Mouse (Mus musculus): ENCODE measurements at regions not wholly inside any gene's neighbourhood (a gene's known extent, or its start where the extent isn't known, plus 50 kb on each side); places are given as distances from the start of the nearest gene placed in this dataset.
A peak's percentile ranks its signal among the peaks of the same experiment; 100 is the strongest.

DNA sequence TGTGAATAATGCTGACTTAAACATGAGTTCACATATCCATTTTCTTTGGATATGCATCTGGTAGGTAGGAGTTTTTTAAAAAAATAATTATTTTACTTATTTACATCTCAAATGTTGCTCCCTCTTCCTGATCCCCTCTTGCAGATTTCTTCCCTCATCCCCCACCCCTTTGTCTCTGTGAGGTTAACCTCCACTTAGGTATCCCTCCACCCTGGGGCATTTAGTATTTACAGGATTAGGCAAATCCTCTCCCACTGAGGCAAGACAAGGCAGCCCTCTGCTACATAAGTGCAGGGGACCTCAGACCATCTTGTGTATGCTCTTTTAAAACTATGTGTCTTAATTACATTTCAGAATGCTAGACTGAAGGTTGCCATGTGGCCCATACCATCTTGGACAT lies 155.2 kb upstream of the Shcbp1 start:
- DNase-seq (ENCODE audit: low spot score in 2 of 2): no peak

DNA sequence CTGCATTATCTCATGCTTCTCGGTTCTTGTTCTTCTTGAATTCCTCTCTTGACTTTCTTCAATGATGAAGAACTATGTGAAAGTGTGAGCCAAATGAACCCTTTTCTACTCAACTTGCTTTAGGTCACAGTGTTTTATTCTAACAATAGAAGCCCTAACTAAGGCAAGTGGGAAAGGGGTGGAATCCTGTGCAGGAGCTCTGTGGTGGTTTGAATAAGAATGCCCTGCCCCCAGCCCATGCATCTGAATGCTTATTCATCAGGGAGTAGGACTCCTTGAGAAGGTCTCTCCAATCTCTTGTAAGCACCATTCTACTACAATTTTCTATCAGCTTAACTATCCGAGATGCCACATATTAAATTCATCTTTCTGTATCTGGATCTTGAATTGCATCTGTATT lies 154.7 kb upstream of the Shcbp1 start:
- no peak for DNase-seq (ENCODE audit: low spot score in 2 of 2)

DNA sequence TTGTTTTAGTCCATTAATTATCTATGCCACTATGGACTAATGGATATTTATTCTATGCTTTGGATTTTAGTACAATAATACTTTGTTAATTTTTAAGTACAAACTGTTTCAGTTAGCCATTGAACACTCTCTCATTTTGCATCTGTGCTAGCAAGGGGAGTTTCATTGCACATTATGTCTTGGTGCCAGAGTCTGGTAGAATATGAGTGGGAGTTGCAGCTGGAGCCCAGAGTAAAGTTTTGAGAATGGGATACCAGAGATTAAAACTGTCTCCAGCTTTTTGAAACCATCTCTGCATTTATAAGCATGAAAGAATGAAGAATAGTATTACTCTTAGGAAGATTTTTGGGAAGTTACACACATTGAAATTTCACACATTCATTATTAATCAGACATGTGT lies 137.1 kb upstream of the Shcbp1 start:
- DNase-seq (ENCODE audit: low spot score in 2 of 2): peak in 1 of 2 experiments; percentile 1

GRCm38 (mm10) chr8:4895046-4895445 lies 115.7 kb upstream of the Shcbp1 start:
- DNase-seq (ENCODE audit: low spot score in 2 of 2): no peak

DNA sequence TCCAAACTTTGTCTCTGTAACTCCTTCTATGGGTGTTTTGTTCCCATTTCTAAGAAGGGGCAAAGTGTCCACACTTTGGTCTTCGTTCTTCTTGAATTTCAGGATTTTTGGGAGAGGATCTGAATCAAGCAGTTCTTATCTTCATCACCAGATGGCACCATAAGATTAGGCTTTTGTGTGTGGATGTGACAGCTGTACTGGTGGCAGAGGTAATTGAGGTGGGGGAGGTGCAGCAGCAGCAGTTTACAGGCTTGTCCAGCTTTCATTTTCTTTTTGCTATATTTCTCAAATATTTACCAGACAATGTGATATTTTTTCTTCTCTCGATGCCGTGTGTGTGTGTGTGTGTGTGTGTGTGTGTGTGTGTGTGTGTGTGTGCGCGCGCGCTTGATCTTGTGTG lies 89.4 kb upstream of the Shcbp1 start:
- peak in 1 of 2 experiments; percentile 16 for DNase-seq (ENCODE audit: low spot score in 2 of 2)

DNA sequence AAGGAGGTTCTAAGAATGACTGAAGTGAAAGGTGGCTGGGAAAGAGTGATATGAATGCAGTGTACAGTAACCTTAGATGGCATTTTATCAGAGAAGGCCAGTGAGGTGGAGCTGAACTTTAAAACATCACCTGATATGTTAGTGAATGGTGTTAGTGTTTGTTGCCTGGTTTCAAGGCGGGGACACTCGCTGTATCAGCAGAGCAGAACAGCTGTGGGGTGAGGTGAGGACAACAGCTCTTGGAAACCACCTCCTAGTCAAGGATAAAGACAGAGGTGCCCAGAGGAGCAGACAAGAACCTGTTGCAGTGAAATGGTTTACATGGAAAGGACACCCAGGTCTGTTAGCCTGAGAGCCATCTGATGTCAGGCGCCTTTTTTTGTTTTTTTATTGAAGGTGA lies 59.7 kb upstream of the Shcbp1 start:
- no peak for DNase-seq (ENCODE audit: low spot score in 2 of 2)

GRCm38 (mm10) chr8:4838527-4838926 lies 59.2 kb upstream of the Shcbp1 start:
- no peak for DNase-seq (ENCODE audit: low spot score in 2 of 2)

- no peak for DNase-seq (ENCODE audit: low spot score in 2 of 2)
These were observed 58.4 kb upstream of the Shcbp1 start for GRCm38 (mm10) chr8:4837719-4838118.

DNA sequence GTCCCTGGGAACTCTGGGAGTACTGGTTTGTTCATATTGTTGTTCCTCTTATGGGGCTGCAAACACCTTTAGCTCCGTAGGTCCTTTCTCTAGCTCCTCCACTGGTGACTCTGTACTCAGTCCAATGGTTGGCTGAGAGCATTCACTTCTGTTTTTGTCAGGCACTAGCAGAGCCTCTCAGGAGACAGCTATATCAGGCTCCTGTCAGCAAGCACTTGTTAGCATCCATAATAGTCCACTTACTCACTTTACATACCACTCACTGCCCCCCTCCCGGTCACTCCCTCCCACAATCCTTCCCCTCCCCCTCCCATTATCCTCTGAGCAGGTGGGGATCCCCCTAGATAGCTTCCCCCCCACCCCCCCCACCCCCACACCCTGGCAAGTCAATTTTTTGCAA lies 57.3 kb upstream of the Shcbp1 start:
- DNase-seq (ENCODE audit: low spot score in 2 of 2): no peak
